Mouse (Mus musculus): ENCODE data around the gene Olfr58.
"Not testable (repeated sequence)": the region's sequence is repeated elsewhere in the genome, so short reads cannot be mapped to it uniquely, and the experiment has no call there.

Olfr58 gene

DNA sequence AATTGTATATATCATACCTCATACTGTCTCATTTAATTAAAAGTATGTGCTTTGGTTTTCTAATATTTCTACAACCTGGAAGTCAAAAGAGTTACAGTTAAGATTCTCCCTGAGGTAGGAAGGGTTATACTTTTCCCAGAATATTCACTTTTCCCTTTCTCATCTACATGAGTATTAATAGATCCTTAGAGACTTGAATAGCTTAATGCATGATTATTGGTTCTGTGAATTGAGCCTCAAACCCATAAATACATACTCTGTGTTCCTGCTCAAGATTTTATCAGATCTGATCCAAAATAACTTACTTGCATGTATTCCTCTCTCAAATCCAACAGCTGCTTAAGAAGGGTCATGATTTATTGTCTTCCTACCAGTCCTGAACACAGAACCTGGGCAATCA lies at the start of gene Olfr58:
Gene Olfr58 (plus strand): TSS at position 301 of the 400 bp plus-strand sequence.
- DNase-seq (ENCODE audit: extremely low spot score, low spot score): no peak

DNA sequence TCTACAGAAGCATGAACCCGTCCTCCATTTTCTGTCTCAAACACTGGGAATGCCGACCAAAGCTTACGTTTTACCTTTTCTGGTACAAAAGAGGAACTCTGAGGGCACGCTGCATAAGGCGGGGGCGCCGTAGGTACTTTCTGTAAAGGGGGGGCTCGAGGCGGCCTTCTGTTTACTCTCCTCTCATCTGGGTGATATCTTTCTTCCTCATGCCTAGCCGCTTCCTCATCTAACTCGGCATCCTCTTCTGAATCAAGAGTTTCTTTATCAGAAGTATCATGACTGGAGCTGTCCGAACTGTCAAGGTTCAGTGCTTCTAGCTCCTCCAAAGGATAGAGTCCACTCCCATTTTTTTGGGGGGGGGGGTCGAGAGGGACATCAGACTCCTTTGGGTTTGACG lies 10.9 kb upstream of the Olfr58 start:
- DNase-seq (ENCODE audit: extremely low spot score, low spot score): no peak

DNA sequence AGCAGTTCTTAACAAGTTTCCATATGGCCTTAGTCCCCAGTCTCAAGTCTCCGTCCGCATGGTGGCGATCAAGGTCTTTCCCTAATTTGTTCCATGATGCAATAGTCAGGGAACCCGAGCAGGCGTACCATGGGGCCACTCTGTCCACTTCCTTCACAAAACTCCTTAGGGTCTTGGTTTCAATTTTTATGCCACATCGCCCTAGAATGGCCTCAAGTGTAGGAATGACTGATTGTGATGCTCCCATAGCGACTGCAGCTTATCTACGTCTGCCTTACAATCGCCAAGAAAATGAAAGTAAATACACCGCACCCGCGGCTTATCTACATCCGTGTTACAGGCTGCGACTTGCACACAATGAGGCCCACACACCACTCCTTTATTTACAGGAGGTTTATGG lies 10.4 kb upstream of the Olfr58 start:
- no peak for DNase-seq (ENCODE audit: extremely low spot score, low spot score)

DNA sequence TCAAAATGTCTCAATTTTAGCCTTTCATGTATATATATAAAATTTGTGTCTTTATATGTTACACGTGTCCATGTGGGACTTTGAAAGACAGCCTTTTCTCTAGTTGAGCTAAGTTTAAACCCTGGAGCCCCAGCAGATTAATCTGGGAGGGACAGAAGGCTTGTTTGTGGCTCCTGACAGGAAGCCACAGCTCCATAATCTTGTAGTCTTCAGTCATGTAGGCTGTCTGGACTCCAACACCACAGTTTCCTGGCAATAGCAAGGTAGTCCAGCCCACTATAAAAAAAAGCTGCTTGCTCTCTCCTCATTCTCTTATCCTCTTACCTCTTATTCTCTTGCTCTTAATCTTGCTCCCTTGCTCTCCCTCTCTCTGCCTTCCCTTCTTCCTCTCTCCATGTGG lies 22.9 kb downstream of the Olfr58 start:
- no peak for DNase-seq (ENCODE audit: extremely low spot score, low spot score)

DNA sequence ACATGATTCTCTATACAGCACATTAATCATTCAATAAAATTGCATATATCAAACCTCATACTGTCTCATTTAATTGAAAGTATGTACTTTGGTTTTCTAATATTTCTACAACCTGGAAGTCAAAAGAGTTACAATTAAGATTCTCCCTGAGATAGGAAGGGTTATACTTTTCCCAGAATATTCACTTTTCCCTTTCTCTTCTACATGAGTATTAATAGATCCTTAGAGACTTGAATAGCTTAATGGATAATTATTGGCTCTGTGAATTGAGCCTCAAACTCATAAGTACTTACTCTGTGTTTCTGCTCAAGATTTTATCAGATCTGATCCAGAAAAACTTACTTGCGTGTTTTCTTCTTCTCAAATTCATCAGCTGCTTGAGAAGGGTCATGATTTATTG lies 24.5 kb downstream of the Olfr58 start, which contains the start of gene Olfr859:
Gene Olfr859 (plus strand): TSS at position 301 of the 400 bp plus-strand sequence.
- DNase-seq (ENCODE audit: extremely low spot score, low spot score): not testable (repeated sequence)
